Mouse (Mus musculus) midbrain, embryonic 15.5 days (tissue): ENCODE measurements at regions not wholly inside any gene's neighbourhood (a gene's known extent, or its start where the extent isn't known, plus 50 kb on each side); places are given as distances from the start of the nearest gene placed in this dataset.

Source experiments
- ATAC-seq: fragments of 200-750 bp; cut with Nextera tagmentation; replicated peaks from 2 replicates; pipeline ENCODE4 v1.8.0; 2017; ENCODE audit warnings: moderate TSS enrichment
- H3K27ac ChIP-seq: fragments of 300-500 bp; sonication (generic); 2 replicates; pipeline ENCODE4 v1.5.1; 2015; ENCODE audit warnings: mild to moderate bottlenecking, inconsistent platforms
- H3K27me3 ChIP-seq: fragments of 300-500 bp; sonication (generic); replicated peaks from 2 replicates; pipeline ENCODE4 v1.6.1; 2015; ENCODE audit warnings: inconsistent platforms
- H3K36me3 ChIP-seq: fragments of 300-500 bp; sonication (generic); replicated peaks from 2 replicates; pipeline ENCODE4 v1.6.1; 2015; ENCODE audit warnings: inconsistent platforms
- H3K4me1 ChIP-seq: fragments of 300-500 bp; sonication (generic); 2 replicates; pipeline ENCODE4 v1.6.1; 2015; ENCODE audit warnings: inconsistent platforms
- H3K4me2 ChIP-seq: fragments of 300-500 bp; sonication (generic); 2 replicates; pipeline ENCODE4 v1.6.1; 2015; ENCODE audit warnings: inconsistent platforms, mild to moderate bottlenecking, moderate library complexity
- H3K4me3 ChIP-seq: fragments of 300-500 bp; sonication (generic); 2 replicates; pipeline ENCODE4 v1.5.1; 2015; ENCODE audit warnings: mild to moderate bottlenecking, inconsistent platforms
- H3K9ac ChIP-seq: fragments of 300-500 bp; sonication (generic); 2 replicates; pipeline ENCODE4 v1.6.1; 2015; ENCODE audit warnings: mild to moderate bottlenecking, inconsistent platforms
- H3K9me3 ChIP-seq: fragments of 300-500 bp; sonication (generic); 2 replicates; pipeline ENCODE4 v1.6.1; 2016; ENCODE audit warnings: inconsistent platforms
- WGBS: fragments of 180-500 bp; shearing (Covaris S2); methylation state at CpG from one replicate; pipeline ENCODE4 v1.1.7; 2015; ENCODE audit warnings: mixed read lengths; 5-methylcytosine and 5-hydroxymethylcytosine counted together

- Histone ChIP-seq H3K36me3 (no peaks in the 10 kb centered on the region), H3K4me2 (no peak overlapping the region), H3K27me3 (no peaks in the 10 kb centered on the region), H3K27ac (no peak overlapping the region), H3K4me1 (no peaks in the 10 kb centered on the region), H3K9ac (no peak overlapping the region), H3K4me3 (no peak overlapping the region), H3K9me3 (no peaks in the 10 kb centered on the region)
- ATAC-seq, result no peak
- WGBS, result 72% methylated on average over 6 of the region's 6 CpGs
These were observed 106.8 kb downstream of the Dll1 start for GRCm38 (mm10) chr17:15269905-15270304.

- WGBS, result 83% methylated on average over 8 of the region's 8 CpGs
- no peaks in the 10 kb centered on the region for H3K9me3 ChIP-seq
- H3K4me2 ChIP-seq, result no peak overlapping the region
- ATAC-seq, result no peak
- no peaks in the 10 kb centered on the region for H3K27me3 ChIP-seq
- H3K4me3 ChIP-seq, result no peak overlapping the region
- no peak overlapping the region for H3K27ac ChIP-seq
- no peaks in the 10 kb centered on the region for H3K36me3 ChIP-seq
- no peaks in the 10 kb centered on the region for H3K4me1 ChIP-seq
- no peak overlapping the region for H3K9ac ChIP-seq
These were observed 107.5 kb downstream of the Dll1 start for GRCm38 (mm10) chr17:15269056-15269612.

- Histone ChIP-seq H3K4me2 (no peak overlapping the region), H3K4me3 (no peak overlapping the region), H3K9ac (no peak overlapping the region), H3K27ac (no peak overlapping the region), H3K27me3 (no peaks in the 10 kb centered on the region), H3K4me1 (no peaks in the 10 kb centered on the region), H3K9me3 (no peaks in the 10 kb centered on the region), H3K36me3 (no peaks in the 10 kb centered on the region)
- no peak for ATAC-seq
- 72% methylated on average over 7 of the region's 7 CpGs for WGBS
These were observed 109.0 kb downstream of the Dll1 start for GRCm38 (mm10) chr17:15267721-15268120.

GRCm38 (mm10) chr17:15259427-15260101 is 117.1 kb downstream of the Dll1 start:
- no peaks in the 10 kb centered on the region for H3K9me3 ChIP-seq
- no peak for ATAC-seq
- no peak overlapping the region for H3K4me3 ChIP-seq
- WGBS, result 57% methylated on average over 11 of the region's 11 CpGs
- H3K4me1 ChIP-seq, result 0 out of 2 replicates have a peak, but pooled peaks cover 5% of the 10 kb centered on the region
- no peak overlapping the region for H3K9ac ChIP-seq
- no peaks in the 10 kb centered on the region for H3K27me3 ChIP-seq
- no peak overlapping the region for H3K27ac ChIP-seq
- H3K4me2 ChIP-seq, result no peak overlapping the region
- no peaks in the 10 kb centered on the region for H3K36me3 ChIP-seq

- no peak overlapping the region for H3K9ac ChIP-seq
- no peaks in the 10 kb centered on the region for H3K36me3 ChIP-seq
- H3K4me2 ChIP-seq, result no peak overlapping the region
- H3K4me3 ChIP-seq, result no peak overlapping the region
- 0 out of 2 replicates have a peak, but pooled peaks cover 5% of the 10 kb centered on the region for H3K4me1 ChIP-seq
- no peak for ATAC-seq
- 86% methylated on average over 2 of the region's 2 CpGs for WGBS
- H3K27me3 ChIP-seq, result no peaks in the 10 kb centered on the region
- H3K27ac ChIP-seq, result no peak overlapping the region
- H3K9me3 ChIP-seq, result no peaks in the 10 kb centered on the region
These were observed 120.8 kb downstream of the Dll1 start for GRCm38 (mm10) chr17:15255874-15256273.

GRCm38 (mm10) chr17:15253785-15254184 is 122.9 kb downstream of the Dll1 start:
- no peaks in the 10 kb centered on the region for H3K9me3 ChIP-seq
- 93% methylated on average over 4 of the region's 4 CpGs for WGBS
- H3K4me2 ChIP-seq, result no peak overlapping the region
- no peaks in the 10 kb centered on the region for H3K4me1 ChIP-seq
- H3K36me3 ChIP-seq, result no peaks in the 10 kb centered on the region
- H3K9ac ChIP-seq, result no peak overlapping the region
- no peak overlapping the region for H3K27ac ChIP-seq
- ATAC-seq, result no peak
- no peak overlapping the region for H3K4me3 ChIP-seq
- no peaks in the 10 kb centered on the region for H3K27me3 ChIP-seq

- no peaks in the 10 kb centered on the region; the same call in 1 of the 2 replicates for H3K4me1 ChIP-seq
- H3K27ac ChIP-seq, result no peak overlapping the region
- no peaks in the 10 kb centered on the region for H3K36me3 ChIP-seq
- no peaks in the 10 kb centered on the region for H3K9me3 ChIP-seq
- no peaks in the 10 kb centered on the region for H3K27me3 ChIP-seq
- H3K4me3 ChIP-seq, result no peak overlapping the region
- 91% methylated on average over 1 of the region's 1 CpGs for WGBS
- H3K4me2 ChIP-seq, result no peak overlapping the region
- no peak for ATAC-seq
- no peak overlapping the region for H3K9ac ChIP-seq
These were observed 123.4 kb downstream of the Dll1 start for GRCm38 (mm10) chr17:15253271-15253670.

GRCm38 (mm10) chr17:15252187-15252586 is 124.5 kb downstream of the Dll1 start:
- 61% methylated on average over 2 of the region's 2 CpGs for WGBS
- no peak overlapping the region for H3K4me3 ChIP-seq
- ATAC-seq, result no peak
- peaks cover 6% of the 10 kb centered on the region for H3K4me1 ChIP-seq
- no peaks in the 10 kb centered on the region for H3K36me3 ChIP-seq
- H3K9me3 ChIP-seq, result no peaks in the 10 kb centered on the region
- H3K9ac ChIP-seq, result no peak overlapping the region
- H3K27ac ChIP-seq, result no peak overlapping the region
- H3K4me2 ChIP-seq, result no peak overlapping the region
- no peaks in the 10 kb centered on the region for H3K27me3 ChIP-seq

GRCm38 (mm10) chr17:15251641-15252040 is 125.0 kb downstream of the Dll1 start:
- 85% methylated on average over 1 of the region's 1 CpGs for WGBS
- no peak for ATAC-seq

GRCm38 (mm10) chr17:15248417-15248791 is 128.3 kb downstream of the Dll1 start:
- no peaks in the 10 kb centered on the region for H3K9me3 ChIP-seq
- H3K27me3 ChIP-seq, result no peaks in the 10 kb centered on the region
- no peaks in the 10 kb centered on the region for H3K36me3 ChIP-seq
- H3K4me3 ChIP-seq, result no peak overlapping the region
- H3K9ac ChIP-seq, result no peak overlapping the region
- peak overlapping the region; percentile 53 for H3K27ac ChIP-seq
- H3K4me2 ChIP-seq, result peak overlapping the region; percentile 23; the same call in 1 of the 2 replicates
- ATAC-seq, result peak; percentile 51; the same call in 1 of the 2 replicates
- WGBS, result 9% methylated on average over 4 of the region's 4 CpGs
- H3K4me1 ChIP-seq, result peaks cover 6% of the 10 kb centered on the region

More at GRCm38 (mm10) chr17:15251641-15252040, 125.0 kb downstream of the Dll1 start:
- H3K4me2 ChIP-seq, result no peak overlapping the region
- H3K4me3 ChIP-seq, result no peak overlapping the region
- no peak overlapping the region for H3K9ac ChIP-seq
- H3K4me1 ChIP-seq, result peaks cover 6% of the 10 kb centered on the region
- no peaks in the 10 kb centered on the region for H3K27me3 ChIP-seq
- H3K36me3 ChIP-seq, result no peaks in the 10 kb centered on the region
- no peaks in the 10 kb centered on the region for H3K9me3 ChIP-seq
- no peak overlapping the region for H3K27ac ChIP-seq

- peaks cover 6% of the 10 kb centered on the region for H3K4me1 ChIP-seq
- H3K36me3 ChIP-seq, result no peaks in the 10 kb centered on the region
- WGBS, result 2% methylated on average over 20 of the region's 20 CpGs
- H3K4me2 ChIP-seq, result peak overlapping the region; percentile 23
- no peaks in the 10 kb centered on the region for H3K9me3 ChIP-seq
- peak overlapping the region; percentile 53 for H3K27ac ChIP-seq
- ATAC-seq, result peak; percentile 95
- H3K9ac ChIP-seq, result no peak overlapping the region
- H3K27me3 ChIP-seq, result no peaks in the 10 kb centered on the region
- H3K4me3 ChIP-seq, result no peak overlapping the region
These were observed 128.9 kb downstream of the Dll1 start for GRCm38 (mm10) chr17:15247546-15248416.

- no peaks in the 10 kb centered on the region for H3K36me3 ChIP-seq
- no peaks in the 10 kb centered on the region; the same call in 1 of the 2 replicates for H3K27me3 ChIP-seq
- ATAC-seq, result no peak
- no peak overlapping the region for H3K4me2 ChIP-seq
- 83% methylated on average over 6 of the region's 6 CpGs for whole genome bisulfite sequencing
- H3K27ac ChIP-seq, result no peak overlapping the region
- H3K4me3 ChIP-seq, result no peak overlapping the region
- H3K9me3 ChIP-seq, result no peaks in the 10 kb centered on the region
- H3K4me1 ChIP-seq, result peaks cover 5% of the 10 kb centered on the region
- H3K9ac ChIP-seq, result no peak overlapping the region
These were observed 133.6 kb downstream of the Dll1 start for GRCm38 (mm10) chr17:15242976-15243635.
